Mouse (Mus musculus) kidney, adult 9 months (tissue): ENCODE measurements around the gene Znfx1.

Experiments
- DNase-seq: peaks from one replicate; pipeline ENCODE4 v3.0.0; 2022

Znfx1 gene

GRCm38 (mm10) chr2:167071266-167071640, 8.4 kb upstream of the Znfx1 start:
- no peak for DNase-seq

GRCm38 (mm10) chr2:167070341-167070740, 7.5 kb upstream of the Znfx1 start:
- DNase-seq = peak; percentile 56

GRCm38 (mm10) chr2:167067575-167067974, 4.8 kb upstream of the Znfx1 start:
- DNase-seq = no peak

- no peak for DNase-seq
These were observed 4.0 kb upstream of the Znfx1 start for GRCm38 (mm10) chr2:167066528-167067516.

GRCm38 (mm10) chr2:167066031-167066430, 3.2 kb upstream of the Znfx1 start:
- DNase-seq = no peak

GRCm38 (mm10) chr2:167064601-167065295, 1.9 kb upstream of the Znfx1 start:
- DNase-seq = no peak

- peak; percentile 29 for DNase-seq
These were observed 1.2 kb upstream of the Znfx1 start for GRCm38 (mm10) chr2:167063906-167064496.

GRCm38 (mm10) chr2:167062497-167062911, 311 bp downstream of the Znfx1 start:
- DNase-seq = peak; percentile 96

GRCm38 (mm10) chr2:167061381-167062034, 1.3 kb downstream of the Znfx1 start:
- DNase-seq = peak; percentile 41

GRCm38 (mm10) chr2:167060761-167061160, 2.1 kb downstream of the Znfx1 start:
- no peak for DNase-seq

- DNase-seq = no peak
These were observed 2.5 kb downstream of the Znfx1 start for GRCm38 (mm10) chr2:167060360-167060759.

GRCm38 (mm10) chr2:167059960-167060359, 2.9 kb downstream of the Znfx1 start:
- DNase-seq = peak; percentile 82

- no peak for DNase-seq
These were observed 3.3 kb downstream of the Znfx1 start for GRCm38 (mm10) chr2:167059536-167059935.

- DNase-seq = no peak
These were observed 3.9 kb downstream of the Znfx1 start for GRCm38 (mm10) chr2:167058814-167059387.

- peak; percentile 82 for DNase-seq
These were observed 4.6 kb downstream of the Znfx1 start for GRCm38 (mm10) chr2:167058201-167058600.

GRCm38 (mm10) chr2:167056942-167057323, 5.9 kb downstream of the Znfx1 start:
- DNase-seq = no peak

GRCm38 (mm10) chr2:167056210-167056941, 6.4 kb downstream of the Znfx1 start:
- peak; percentile 24 for DNase-seq

GRCm38 (mm10) chr2:167055386-167055785, 7.4 kb downstream of the Znfx1 start:
- peak; percentile 73 for DNase-seq

GRCm38 (mm10) chr2:167053127-167053844, 9.5 kb downstream of the Znfx1 start:
- DNase-seq = no peak

- no peak for DNase-seq
These were observed 14.0 kb downstream of the Znfx1 start for GRCm38 (mm10) chr2:167048698-167049358.

GRCm38 (mm10) chr2:167048223-167048622, 14.6 kb downstream of the Znfx1 start:
- DNase-seq = no peak
